Mouse (Mus musculus): Measurements from ENCODE around the gene Rdh8. TPM values are rescaled to one million over a fixed set of nuclear protein-coding genes. Genes with fewer than 3 reads are reported as not detected.

Rdh8 gene
- polyA plus RNA-seq, 1 experiment from 2014 or later = not detected

- H3K9ac ChIP-seq = no peak overlapping the region
- no peak overlapping the region for H3K27ac ChIP-seq (replicated peaks)
- 93% methylated on average over 12 of the region's 12 CpGs for WGBS
- peaks cover 14% of the 10 kb centered on the region for H3K4me1 ChIP-seq (replicated peaks)
- no peak for ATAC-seq (ENCODE audit: low FRiP score, low read depth)
- H3K4me3 ChIP-seq = no peak overlapping the region
- no peaks in the 10 kb centered on the region for H3K36me3 ChIP-seq
- peaks cover 24% of the 10 kb centered on the region for H3K27me3 ChIP-seq
- no peak overlapping the region for H3K4me2 ChIP-seq
- no peaks in the 10 kb centered on the region for H3K9me3 ChIP-seq
These were observed 55.2 kb downstream of the Rdh8 start for GRCm38 (mm10) chr9:20873521-20873920.

DNA sequence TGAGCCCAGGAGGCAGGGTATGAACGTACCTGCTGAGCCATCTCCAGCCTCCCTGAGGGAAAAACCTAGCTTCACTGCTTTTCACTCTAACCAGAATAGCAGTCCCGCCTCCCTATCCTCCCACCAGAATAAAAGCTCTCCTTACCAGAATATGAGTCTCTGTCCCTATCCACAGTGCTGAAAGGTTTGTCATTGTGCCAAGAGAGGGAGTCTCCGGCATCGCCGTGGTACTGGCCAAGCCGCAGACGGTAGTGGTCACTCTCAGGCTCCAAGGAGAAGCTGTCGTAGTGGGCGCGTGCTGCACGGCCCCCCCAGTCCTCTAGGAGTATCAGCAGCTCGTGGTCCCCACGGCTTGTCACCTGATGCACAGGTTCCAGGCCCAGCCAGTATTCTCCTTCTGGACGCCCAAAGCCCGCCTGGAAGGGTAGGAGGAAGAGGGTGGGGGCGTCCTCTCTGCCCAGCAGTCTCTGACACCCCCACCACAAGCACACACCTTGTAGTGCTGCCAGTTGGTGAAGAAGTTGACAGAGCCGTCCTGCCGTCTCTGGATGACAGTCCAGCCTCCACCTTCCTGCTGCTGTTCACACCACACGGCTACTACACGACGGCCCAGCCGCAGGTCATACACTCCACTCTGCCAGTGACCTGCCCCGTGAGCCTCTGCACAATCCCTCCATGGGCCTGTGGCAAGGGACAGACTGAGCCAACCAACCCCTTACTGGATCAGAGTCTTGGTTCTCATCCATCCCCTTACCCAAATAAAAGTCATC, 56.9 kb downstream of the Rdh8 start:
- Histone ChIP-seq H3K4me3 (no peak overlapping the region), H3K9ac (no peak overlapping the region), H3K27ac (replicated peaks) (no peak overlapping the region), H3K4me2 (no peak overlapping the region), H3K9me3 (no peaks in the 10 kb centered on the region), H3K36me3 (no peaks in the 10 kb centered on the region), H3K27me3 (peaks cover 8% of the 10 kb centered on the region), H3K4me1 (replicated peaks) (peaks cover 14% of the 10 kb centered on the region)
- WGBS = 67% methylated on average over 23 of the region's 23 CpGs
- no peak for ATAC-seq (ENCODE audit: low FRiP score, low read depth)

Other genes with a start within 250 kb of the Rdh8 start
- 45.0 and 45.3 TPM in 2 replicates for gene Zfp846, start 237.2 kb upstream of the Rdh8 start, polyA plus RNA-seq (2015; fragmentation: Nextera tagmentation; extraction: Ambion mirVana)
- gene Ubl5, start 175.6 kb upstream of the Rdh8 start, polyA plus RNA-seq (2015; fragmentation: Nextera tagmentation; extraction: Ambion mirVana) = 441 and 476 TPM in 2 replicates
- gene Fbxl12, start 173.7 kb upstream of the Rdh8 start, polyA plus RNA-seq (2015; fragmentation: Nextera tagmentation; extraction: Ambion mirVana) = 13.8 TPM in 2 replicates
- 66.0 and 66.3 TPM in 2 replicates for gene Pin1, start 166.4 kb upstream of the Rdh8 start, polyA plus RNA-seq (2015; fragmentation: Nextera tagmentation; extraction: Ambion mirVana)
- 199 and 226 TPM in 2 replicates for gene Olfm2, start 72.2 kb upstream of the Rdh8 start, polyA plus RNA-seq (2015; fragmentation: Nextera tagmentation; extraction: Ambion mirVana)
- gene Col5a3, start 3.4 kb upstream of the Rdh8 start, polyA plus RNA-seq (2015; fragmentation: Nextera tagmentation; extraction: Ambion mirVana) = 1.1 and 1.2 TPM in 2 replicates
- gene A230050P20Rik, start 50.1 kb downstream of the Rdh8 start, polyA plus RNA-seq (2015; fragmentation: Nextera tagmentation; extraction: Ambion mirVana) = 12.9 and 13.2 TPM in 2 replicates
- gene Angptl6, start 61.2 kb downstream of the Rdh8 start, polyA plus RNA-seq (2015; fragmentation: Nextera tagmentation; extraction: Ambion mirVana) = 14.7 and 15.1 TPM in 2 replicates
- 46.3 and 47.5 TPM in 2 replicates for gene Ppan, start 69.7 kb downstream of the Rdh8 start, polyA plus RNA-seq (2015; fragmentation: Nextera tagmentation; extraction: Ambion mirVana)
- 249 and 256 TPM in 2 replicates for gene Eif3g, start 80.1 kb downstream of the Rdh8 start, polyA plus RNA-seq (2015; fragmentation: Nextera tagmentation; extraction: Ambion mirVana)
- 60.5 and 63.9 TPM in 2 replicates for gene Dnmt1, start 141.4 kb downstream of the Rdh8 start, polyA plus RNA-seq (2015; fragmentation: Nextera tagmentation; extraction: Ambion mirVana)
- 8.5 and 10.8 TPM in 2 replicates for gene S1pr2, start 158.3 kb downstream of the Rdh8 start, polyA plus RNA-seq (2015; fragmentation: Nextera tagmentation; extraction: Ambion mirVana)
- gene Mrpl4, start 184.2 kb downstream of the Rdh8 start, polyA plus RNA-seq (2015; fragmentation: Nextera tagmentation; extraction: Ambion mirVana) = 109 and 114 TPM in 2 replicates
- gene Icam1, start 197.5 kb downstream of the Rdh8 start, polyA plus RNA-seq (2015; fragmentation: Nextera tagmentation; extraction: Ambion mirVana) = 3.4 and 3.9 TPM in 2 replicates
- not detected in 2 replicates for gene Icam4, start 210.9 kb downstream of the Rdh8 start, polyA plus RNA-seq (2015; fragmentation: Nextera tagmentation; extraction: Ambion mirVana)
- 1.7 and 2.6 TPM in 2 replicates for gene Icam5, start 213.6 kb downstream of the Rdh8 start, polyA plus RNA-seq (2015; fragmentation: Nextera tagmentation; extraction: Ambion mirVana)
- gene Zglp1, start 248.6 kb downstream of the Rdh8 start, polyA plus RNA-seq (2015; fragmentation: Nextera tagmentation; extraction: Ambion mirVana) = 0.58 and 3.0 TPM in 2 replicates